Mouse (Mus musculus) c-Kit-positive CD71-negative TER-119-negative erythroid progenitor cells, embryonic 14.5 days (primary cell): ENCODE results near the gene Ugt3a1.
A peak's percentile ranks its signal among the peaks of the same experiment; 100 is the strongest.
"Not testable (repeated sequence)": the region's sequence is repeated elsewhere in the genome, so short reads cannot be mapped to it uniquely, and the experiment has no call there.

Experiments
- DNase-seq: peaks from one replicate; pipeline ENCODE4 v3.0.0-alpha.2; 2013; ENCODE audit warnings: low read depth

The Ugt3a1 gene

DNA sequence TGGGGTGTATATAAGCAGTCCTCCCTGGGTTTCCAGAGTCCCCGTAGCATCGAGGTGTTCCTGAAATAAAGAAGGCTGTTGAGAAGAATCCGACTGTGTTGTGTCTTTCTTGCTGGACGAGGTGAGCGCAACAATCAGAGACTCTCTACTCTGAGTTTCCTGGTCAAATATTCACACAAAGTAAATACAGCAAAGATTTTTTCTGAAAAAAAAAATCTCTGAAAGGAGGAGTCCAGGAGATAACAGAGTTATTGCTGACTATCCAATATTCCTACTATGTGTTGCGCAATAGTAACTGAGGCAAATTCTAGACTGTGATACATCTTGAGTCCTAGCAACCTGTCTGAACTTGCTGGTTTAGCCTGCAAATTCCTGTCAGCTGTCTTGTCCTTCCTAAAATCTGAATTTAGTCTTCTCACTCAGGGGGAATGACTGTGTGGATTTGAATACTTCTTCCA, at the start of gene Ugt3a1:
Ugt3a1 (plus strand) TSS at position 51 of the 458 bp plus-strand sequence.
- no peak for DNase-seq

DNA sequence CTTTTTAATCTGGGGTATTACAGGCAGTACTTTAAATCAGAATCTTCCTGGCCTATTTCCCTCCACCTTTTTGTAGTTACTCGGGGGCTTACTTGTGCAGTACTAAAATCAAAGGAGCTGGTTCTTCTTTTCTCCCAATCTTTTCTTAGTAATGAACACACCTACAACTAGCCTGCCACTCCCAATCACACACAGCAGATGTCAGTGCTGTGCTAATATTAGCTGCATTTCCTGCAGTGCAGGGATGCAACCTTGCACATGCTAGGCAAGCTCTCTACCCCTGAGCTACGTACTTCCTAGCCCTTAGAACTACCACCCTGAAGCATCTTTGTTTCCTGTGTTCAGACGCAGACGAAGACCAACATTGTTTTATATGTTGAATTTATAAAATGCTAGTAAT, 45.8 kb upstream of the Ugt3a1 start:
- not testable (repeated sequence) for DNase-seq

DNA sequence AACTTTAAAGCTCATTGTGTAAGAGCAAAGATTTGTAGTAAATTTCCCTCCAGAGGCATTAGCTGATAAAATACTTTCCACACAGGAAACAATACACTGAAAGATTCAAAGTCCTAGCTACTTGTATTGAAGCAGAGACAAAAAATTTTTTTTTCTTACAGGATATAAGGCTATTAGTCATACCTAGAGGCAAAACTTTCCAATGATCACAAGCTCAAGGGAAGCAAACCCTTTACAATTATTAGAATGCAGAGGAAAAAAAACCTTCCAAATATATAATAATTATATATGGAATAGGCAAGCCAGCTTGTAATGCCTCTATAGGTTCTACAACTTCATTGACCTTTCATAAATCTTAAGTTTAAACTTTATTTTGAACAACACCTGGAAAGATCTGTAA, 30.3 kb upstream of the Ugt3a1 start:
- DNase-seq = no peak

DNA sequence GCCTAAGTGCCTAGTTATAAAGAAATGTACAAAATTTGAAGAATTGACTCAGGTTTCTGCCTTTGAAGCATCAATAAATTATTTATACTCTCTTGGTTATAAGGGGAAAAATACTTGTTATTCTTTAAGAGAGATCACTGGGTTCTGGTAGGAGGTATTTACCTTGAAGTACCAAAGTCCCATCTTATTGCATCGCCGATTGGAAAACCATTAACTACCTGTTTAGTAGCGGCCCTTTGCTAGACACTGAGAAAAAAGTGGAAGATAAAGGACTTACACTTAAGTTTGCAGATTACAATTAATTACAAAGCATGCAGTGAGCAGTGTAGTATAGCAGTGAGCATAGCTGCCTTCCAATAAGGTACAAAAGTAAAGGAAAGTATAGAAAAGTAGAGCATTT, 23.8 kb upstream of the Ugt3a1 start:
- no peak for DNase-seq

DNA sequence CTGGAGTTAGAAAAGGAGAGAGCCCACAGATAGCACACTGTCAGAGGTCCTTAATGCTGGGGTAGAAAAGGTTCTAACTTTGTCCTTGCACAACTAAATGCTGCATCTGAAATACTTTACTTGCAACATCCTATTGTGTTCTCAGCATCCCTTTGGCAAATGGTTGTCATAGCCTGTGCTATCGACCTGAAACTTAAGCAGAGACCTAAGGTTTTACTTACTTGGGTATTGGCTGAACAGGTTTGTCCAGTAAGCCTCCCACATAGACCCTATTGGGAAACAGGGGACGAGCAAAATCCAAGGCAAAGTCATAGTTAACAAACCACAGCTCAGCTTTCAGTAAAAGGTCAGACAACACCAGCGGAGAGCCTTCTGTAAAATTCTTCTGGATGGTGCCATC, 16.1 kb upstream of the Ugt3a1 start:
- no peak for DNase-seq

DNA sequence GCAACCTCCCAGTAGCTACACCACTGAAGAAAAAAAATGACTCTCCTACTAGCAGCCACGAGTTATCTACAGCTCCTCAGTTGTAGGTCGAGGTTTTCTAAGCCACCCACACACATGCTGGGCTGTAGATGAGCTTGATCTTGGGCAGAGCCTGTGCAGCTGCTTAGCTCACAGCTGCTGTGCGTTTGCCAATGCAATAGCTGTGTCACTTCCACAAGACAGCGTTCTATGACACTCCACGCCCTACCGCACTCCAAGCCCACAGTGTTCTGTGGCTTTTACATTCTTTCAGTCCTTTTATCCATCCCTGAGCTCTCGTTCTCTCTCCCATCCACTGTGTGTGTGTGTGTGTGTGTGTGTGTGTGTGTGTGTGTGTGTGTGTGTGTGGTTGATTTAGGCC, 4.8 kb upstream of the Ugt3a1 start:
- no peak for DNase-seq

DNA sequence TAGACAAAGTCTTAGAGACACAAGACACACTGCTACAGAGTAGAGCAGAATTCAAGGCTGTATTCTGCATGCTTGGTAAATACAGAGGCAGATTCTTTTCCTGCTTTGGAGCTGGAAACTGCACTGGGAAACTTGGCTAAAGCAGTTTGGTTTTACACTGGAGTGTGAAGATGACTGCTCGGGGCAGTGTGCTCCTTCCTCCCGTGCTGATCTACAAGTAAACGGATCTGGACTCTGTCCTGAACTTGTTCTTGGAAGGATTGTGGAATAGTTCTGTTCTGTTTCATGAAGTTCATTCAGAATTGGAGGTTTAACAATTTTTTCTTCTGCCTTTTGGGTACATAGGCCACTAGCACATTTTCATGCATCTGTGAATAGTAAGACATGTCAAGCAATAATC, 2.3 kb downstream of the Ugt3a1 start:
- DNase-seq = no peak

DNA sequence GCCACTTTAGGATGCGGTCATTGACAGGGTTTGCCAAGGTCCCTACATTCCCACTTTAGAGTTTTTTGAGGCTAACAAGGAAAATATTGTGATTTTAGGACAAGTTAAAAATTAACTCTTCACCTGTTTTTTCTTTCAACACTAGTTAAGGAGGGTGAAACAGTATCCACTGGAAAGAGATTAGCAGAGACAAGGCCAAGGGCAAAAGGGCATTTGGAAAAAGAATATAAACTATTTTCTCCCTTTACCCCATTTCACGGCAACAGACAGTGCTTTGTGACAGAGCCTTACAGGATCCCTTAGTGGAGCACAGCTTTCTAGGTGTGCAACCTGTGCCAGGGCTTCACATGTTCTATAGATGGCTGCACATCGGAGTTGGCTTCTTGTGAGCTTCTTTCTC, 2.9 kb downstream of the Ugt3a1 start:
- DNase-seq = no peak

DNA sequence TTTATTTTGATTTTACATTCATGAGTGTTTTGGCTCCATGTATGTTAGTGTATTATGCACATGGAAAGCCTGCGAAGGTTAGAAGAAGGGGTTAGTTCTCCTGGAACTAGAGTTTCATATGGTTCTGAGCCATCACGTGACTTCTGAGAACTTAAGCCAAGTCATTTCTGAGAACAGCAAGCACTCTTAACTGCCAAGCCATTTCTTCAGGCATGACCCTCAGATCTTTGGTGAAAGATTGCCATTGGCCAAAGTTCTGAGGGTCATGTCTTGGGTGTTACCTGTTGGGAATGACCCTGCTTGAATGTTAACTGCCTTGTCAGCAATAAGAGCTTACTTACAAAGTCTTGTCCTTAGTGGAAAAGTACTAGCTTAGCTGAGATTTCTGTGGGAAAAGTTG, 6.5 kb downstream of the Ugt3a1 start:
- no peak for DNase-seq

DNA sequence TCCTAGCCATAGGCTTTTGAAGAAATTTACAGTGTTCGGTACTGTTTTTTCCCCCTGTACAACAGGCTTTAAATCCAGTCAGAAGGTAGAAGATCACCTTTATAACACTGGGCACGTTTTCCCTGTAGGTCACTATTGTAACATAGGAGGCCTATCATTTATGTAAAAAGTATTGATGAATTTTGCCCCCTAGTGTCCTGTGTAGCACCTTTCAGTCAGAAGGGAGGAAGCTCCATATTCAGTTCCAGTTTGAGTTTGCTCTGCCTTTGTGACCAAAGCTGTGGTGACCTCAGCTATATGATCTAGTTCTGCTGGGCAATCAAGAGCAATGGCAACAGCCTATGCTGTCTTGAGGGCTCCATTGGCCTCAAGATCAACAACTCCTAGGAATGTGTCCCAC, 13.0 kb downstream of the Ugt3a1 start:
- DNase-seq = no peak

DNA sequence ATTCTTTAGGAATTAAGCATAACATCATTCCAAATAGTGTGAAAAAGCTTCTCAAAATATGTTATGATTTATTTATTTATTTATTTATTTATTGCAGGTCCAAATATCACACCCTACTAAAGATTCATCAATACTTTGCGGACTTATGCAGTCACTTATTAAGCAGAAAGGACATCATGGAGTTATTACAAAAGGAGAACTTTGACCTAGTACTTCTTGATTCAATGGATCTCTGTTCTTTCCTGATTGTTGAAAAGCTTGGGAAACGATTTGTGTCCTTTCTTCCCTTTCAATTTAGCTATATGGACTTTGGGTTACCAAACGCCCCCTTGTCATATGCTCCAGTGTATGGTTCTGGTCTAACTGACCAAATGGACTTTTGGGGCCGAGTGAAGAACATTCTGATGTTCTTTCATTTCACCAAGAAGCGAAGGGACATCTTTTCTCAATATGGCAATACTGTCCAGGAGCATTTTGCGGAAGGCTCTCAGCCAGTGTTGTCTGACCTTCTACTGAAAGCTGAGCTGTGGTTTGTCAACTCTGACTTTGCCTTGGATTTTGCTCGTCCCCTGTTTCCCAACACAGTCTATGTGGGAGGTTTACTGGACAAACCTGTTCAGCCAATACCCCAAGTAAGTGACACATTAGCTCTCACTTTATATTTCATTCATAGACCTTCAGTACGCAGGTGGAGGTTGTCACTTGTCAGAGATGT, 29.4 kb downstream of the Ugt3a1 start:
- DNase-seq = no peak

DNA sequence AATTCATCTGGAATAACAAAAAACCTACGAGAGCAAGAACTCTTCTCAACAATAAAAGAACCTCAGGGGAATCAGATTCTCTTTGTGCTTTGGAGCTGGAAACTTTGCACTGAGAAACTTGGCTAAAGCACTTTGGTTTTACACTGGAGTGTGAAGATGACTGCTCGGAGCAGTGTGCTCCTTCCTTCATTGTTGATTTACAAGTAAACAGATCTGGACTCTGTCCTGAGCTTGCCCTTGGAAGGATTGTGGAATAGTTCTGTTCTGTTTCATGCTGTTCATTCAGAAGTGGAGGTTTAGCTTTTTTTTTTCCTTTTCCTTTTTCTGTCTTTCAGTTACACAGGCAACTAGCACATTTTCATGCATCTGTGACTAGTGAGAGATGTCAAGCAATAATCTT, 57.9 kb downstream of the Ugt3a1 start:
- DNase-seq = no peak

DNA sequence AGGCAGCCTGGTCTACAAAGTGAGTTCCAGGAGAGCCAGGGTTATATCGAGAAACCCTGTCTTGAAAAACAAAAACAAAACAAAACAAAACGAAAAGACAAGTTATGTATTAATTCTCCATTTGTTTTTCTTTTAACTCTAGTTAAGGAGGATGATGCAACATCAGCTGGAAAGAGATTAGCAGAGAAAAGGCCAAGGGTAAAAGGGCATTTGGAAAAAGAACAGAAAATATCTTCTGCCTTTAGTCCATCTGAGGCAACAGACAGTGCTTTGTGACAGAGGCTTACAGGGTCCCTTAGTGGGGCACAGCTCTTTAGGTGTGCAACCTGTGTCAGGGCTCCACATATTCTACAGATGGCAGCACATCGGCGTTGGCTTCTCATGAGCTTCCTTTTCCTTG, 58.7 kb downstream of the Ugt3a1 start, which contains the start of gene Ugt3a2:
Ugt3a2 (plus strand) TSS at position 210 of the 400 bp plus-strand sequence.
- DNase-seq = no peak

DNA sequence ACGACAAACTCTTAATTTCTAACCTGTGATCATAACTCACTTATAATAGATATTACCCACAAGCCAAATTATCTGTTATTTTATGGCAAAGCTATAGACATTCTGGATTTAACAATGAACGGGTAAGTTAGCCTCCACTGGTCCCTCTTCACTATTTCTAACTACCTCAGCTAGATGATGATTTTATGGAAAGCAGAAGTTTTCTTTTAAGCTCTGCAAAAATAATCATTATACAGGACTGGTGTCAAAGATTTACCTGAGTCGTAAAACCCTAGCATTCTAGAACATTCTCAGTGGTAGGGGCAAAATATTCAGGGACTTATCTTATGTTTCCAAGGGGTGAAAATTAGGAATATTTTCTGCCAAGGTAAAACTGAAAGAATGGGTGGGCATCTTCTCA, 59.9 kb downstream of the Ugt3a1 start:
- no peak for DNase-seq

DNA sequence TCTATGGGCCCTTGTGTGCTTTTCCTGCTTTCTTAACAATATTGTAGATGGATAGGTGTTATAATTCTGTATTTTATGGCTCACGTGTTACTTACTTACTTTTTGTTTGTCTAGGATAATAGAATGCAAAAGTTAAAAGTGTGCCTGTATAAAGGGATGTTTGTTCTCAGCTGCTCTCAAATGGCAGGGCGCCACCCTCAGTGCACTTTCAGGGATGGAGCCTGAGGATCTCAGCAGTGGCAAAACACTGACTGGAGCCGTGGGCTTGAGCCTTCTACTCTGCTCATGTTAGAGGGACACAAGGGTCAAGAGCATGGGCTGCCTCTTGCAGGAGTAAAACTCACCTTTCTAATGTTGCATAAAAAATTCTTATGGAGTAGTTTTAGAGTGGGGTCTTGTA, 60.3 kb downstream of the Ugt3a1 start:
- no peak for DNase-seq

DNA sequence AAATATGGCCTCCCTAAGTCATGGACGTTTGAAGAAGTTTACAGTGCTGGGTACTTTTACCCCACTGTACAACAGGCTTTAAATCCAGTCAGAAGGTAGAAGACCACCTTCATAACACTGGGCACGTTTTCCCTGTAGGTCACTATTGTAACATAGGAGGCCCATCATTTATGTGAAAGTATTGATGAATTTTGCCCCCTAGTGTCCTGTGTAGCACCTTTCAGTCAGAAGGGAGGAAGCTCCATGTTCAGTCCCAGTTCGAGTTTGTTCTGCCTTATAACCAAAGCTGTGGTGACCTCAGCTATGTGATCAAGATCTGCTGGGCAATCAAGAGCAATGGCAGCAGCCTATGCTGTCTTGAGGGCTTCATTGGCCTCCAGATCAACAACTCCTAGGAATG, 72.1 kb downstream of the Ugt3a1 start:
- DNase-seq = no peak

DNA sequence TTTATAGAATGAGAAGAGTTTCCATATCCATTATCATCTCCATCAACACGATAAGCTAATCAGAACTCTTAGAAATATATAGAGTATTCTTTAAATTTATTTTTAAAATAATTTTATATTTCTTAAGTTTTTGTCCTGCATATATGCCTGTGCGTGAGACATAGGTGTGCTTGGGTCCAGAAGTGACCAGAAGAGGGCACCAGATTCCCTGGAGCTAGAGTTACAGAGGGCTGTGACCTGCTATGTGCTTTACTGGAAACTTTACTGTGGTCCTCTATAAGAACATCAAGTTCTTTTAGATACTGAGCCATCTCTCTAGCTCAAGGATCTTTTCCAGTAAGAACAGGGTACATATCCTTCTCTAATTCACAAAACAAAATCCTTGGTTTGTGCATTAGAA, 86.1 kb downstream of the Ugt3a1 start:
- DNase-seq = peak; percentile 1
